Mouse (Mus musculus): Measurements from ENCODE around the gene Apoc2. TPM values are rescaled to one million over a fixed set of nuclear protein-coding genes. Genes with fewer than 3 reads are reported as not detected.
"Not testable (repeated sequence)": the region's sequence is repeated elsewhere in the genome, so short reads cannot be mapped to it uniquely, and the experiment has no call there.

The Apoc2 gene
- total RNA-seq, 1 experiment, result not detected

DNA sequence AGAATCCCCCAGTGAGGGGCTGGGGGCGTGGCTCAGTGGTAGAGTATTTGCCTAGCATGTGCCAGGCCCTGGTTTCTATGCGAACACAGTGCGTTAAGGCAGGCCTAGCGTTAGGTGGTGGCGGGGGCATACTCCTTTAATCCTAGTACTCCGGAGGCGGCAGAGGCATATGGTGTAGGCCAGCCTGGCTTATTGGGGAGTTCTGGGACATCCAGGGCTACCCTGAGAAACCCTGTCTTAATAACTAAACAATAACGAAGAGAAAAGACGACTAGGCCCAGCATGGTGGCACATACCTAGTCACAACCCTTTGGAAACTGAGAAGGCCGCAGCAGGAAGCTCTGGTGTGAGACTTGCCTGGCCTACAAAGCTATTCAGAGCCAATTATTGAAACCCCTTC lies 10.4 kb upstream of the Apoc2 start:
- H3K9me3 ChIP-seq (ENCODE audit: control insufficient read depth, insufficient read depth, low read depth, low read length), result no peaks in the 10 kb centered on the region
- H3K4me3 ChIP-seq (ENCODE audit: insufficient read depth in 1 of 2, low read depth in 1 of 2, low read length in 2 of 2, poor library complexity in 1 of 2, severe bottlenecking in 1 of 2), result no peak overlapping the region
- no peak for TF ChIP-seq HCFC1 (IDR thresholded peaks at IDR 0.05; ENCODE audit: borderline replicate concordance, insufficient read depth, low read length)
- no peak for TF ChIP-seq ZNF384 (IDR thresholded peaks at IDR 0.05; ENCODE audit: low read depth, low read length)
- no peak for TF ChIP-seq MAFK (IDR thresholded peaks at IDR 0.05; ENCODE audit: insufficient read depth, low read depth, low read length)
- no peak for TF ChIP-seq ZC3H11A (IDR thresholded peaks at IDR 0.05; ENCODE audit: borderline replicate concordance, low read depth, low read length)
- TF ChIP-seq CHD2 (IDR thresholded peaks at IDR 0.05; ENCODE audit: low read depth, low read length), result no peak
- no peaks in the 10 kb centered on the region; the same call in 1 of the 2 replicates for H3K36me3 ChIP-seq (ENCODE audit: control insufficient read depth, insufficient read depth, low read length, poor library complexity, severe bottlenecking)
- no peak overlapping the region for H3K27ac ChIP-seq (ENCODE audit: insufficient read depth, low read depth, low read length, poor library complexity, severe bottlenecking)
- DNase-seq (ENCODE audit: low read depth, low spot score), result no peak
- no peak overlapping the region for H3K9ac ChIP-seq (ENCODE audit: insufficient read depth, low read depth, low read length, poor library complexity, severe bottlenecking)
- in situ Hi-C loops (cut with MboI; ENCODE audit: low sequenced_read_pairs in 2 of 2, unreplicated experiment in 2 of 2), result no loop called here
- H3K4me1 ChIP-seq (ENCODE audit: control insufficient read depth in 2 of 2, insufficient read depth in 2 of 2, low read length in 2 of 2, poor library complexity in 1 of 2), result peaks cover 2 to 23% of the 10 kb centered on the region in 2 experiments; a peak in 2 of 4 replicates

DNA sequence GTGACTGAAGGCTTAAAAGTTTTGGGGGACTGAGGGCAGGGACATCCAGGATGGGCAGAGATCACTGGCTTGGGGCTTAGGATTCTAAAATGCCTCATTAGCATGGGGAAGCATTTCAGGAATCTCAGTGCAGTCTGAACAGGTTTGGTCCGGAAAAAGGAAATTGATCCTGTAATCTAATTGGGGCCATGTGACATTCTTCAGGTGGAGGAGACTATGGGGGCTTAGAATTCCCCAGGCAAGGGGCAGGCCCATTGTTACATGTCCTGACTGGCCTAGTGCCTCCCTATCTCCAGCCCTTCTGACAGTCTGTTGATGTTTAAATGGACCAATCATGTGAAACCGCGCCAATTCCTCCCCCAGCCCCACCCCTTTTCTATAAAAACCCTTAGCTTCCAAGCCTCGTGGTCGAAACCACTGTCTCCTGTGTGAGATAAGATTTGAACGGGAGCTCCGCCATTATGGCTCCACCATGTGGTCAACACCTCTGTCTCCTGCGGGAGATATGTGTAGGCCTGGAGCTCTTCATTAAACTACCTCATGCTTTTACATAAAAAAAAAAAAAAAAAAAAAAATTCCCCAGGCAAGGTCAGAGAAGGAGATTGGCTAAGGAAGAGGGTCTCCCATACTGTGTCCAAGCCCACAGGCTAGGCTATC lies 9.3 kb upstream of the Apoc2 start:
- in situ Hi-C loops (cut with MboI; ENCODE audit: low sequenced_read_pairs in 2 of 2, unreplicated experiment in 2 of 2); H3K9me3 ChIP-seq (ENCODE audit: control insufficient read depth, insufficient read depth, low read depth, low read length); H3K36me3 ChIP-seq (ENCODE audit: control insufficient read depth, insufficient read depth, low read length, poor library complexity, severe bottlenecking); H3K4me3 ChIP-seq (ENCODE audit: insufficient read depth in 1 of 2, low read depth in 1 of 2, low read length in 2 of 2, poor library complexity in 1 of 2, severe bottlenecking in 1 of 2); DNase-seq (ENCODE audit: low read depth, low spot score): not testable (repeated sequence)
- 0 out of 2 replicates have a peak, but pooled peaks have one; percentile 10 for TF ChIP-seq ZNF384 (IDR thresholded peaks at IDR 0.05; ENCODE audit: low read depth, low read length)
- peaks cover 0 to 23% of the 10 kb centered on the region in 2 experiments; a peak in 3 of 4 replicates for H3K4me1 ChIP-seq (ENCODE audit: control insufficient read depth in 2 of 2, insufficient read depth in 2 of 2, low read length in 2 of 2, poor library complexity in 1 of 2)
- H3K27ac ChIP-seq (ENCODE audit: insufficient read depth, low read depth, low read length, poor library complexity, severe bottlenecking), result peak overlapping the region; percentile 92
- H3K9ac ChIP-seq (ENCODE audit: insufficient read depth, low read depth, low read length, poor library complexity, severe bottlenecking), result peak overlapping the region; percentile 41; the same call in 1 of the 2 replicates

DNA sequence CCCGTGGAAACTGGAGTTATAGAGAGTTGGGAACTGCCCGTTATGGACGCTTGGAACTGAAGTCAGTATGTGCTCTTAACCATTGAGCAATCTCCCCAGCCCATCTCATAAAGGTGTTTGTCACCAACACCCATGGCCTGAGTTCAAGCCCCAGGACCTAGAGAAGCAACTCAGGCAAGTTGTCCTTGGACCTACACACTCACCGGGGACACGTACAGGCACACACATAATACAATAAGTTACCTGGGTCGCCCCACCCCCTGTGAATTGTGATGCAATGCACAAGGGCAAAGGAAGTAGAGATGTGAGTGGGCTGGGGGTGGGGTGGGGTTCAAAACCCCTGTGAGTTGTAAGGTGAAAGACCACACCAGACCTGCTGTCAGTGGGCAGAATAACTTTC lies 8.8 kb upstream of the Apoc2 start:
- Histone ChIP-seq H3K4me3 (ENCODE audit: insufficient read depth in 1 of 2, low read depth in 1 of 2, low read length in 2 of 2, poor library complexity in 1 of 2, severe bottlenecking in 1 of 2) (no peak overlapping the region), H3K9ac (ENCODE audit: insufficient read depth, low read depth, low read length, poor library complexity, severe bottlenecking) (no peak overlapping the region; the same call in 1 of the 2 replicates), H3K36me3 (ENCODE audit: control insufficient read depth, insufficient read depth, low read length, poor library complexity, severe bottlenecking) (no peaks in the 10 kb centered on the region; the same call in 1 of the 2 replicates), H3K27ac (ENCODE audit: insufficient read depth, low read depth, low read length, poor library complexity, severe bottlenecking) (peak overlapping the region; percentile 92), H3K9me3 (ENCODE audit: control insufficient read depth, insufficient read depth, low read depth, low read length) (no peaks in the 10 kb centered on the region), H3K4me1 (ENCODE audit: control insufficient read depth in 2 of 2, insufficient read depth in 2 of 2, low read length in 2 of 2, poor library complexity in 1 of 2) (peaks cover 0 to 23% of the 10 kb centered on the region in 2 experiments; a peak in 3 of 4 replicates)
- in situ Hi-C loops (cut with MboI; ENCODE audit: low sequenced_read_pairs in 2 of 2, unreplicated experiment in 2 of 2), result no loop called here
- DNase-seq (ENCODE audit: low read depth, low spot score), result no peak
- no peak for TF ChIP-seq HCFC1 (IDR thresholded peaks at IDR 0.05; ENCODE audit: borderline replicate concordance, insufficient read depth, low read length)
- no peak for TF ChIP-seq ZNF384 (IDR thresholded peaks at IDR 0.05; ENCODE audit: low read depth, low read length)
- TF ChIP-seq ZC3H11A (IDR thresholded peaks at IDR 0.05; ENCODE audit: borderline replicate concordance, low read depth, low read length), result no peak
- TF ChIP-seq MAFK (IDR thresholded peaks at IDR 0.05; ENCODE audit: insufficient read depth, low read depth, low read length), result no peak
- TF ChIP-seq CHD2 (IDR thresholded peaks at IDR 0.05; ENCODE audit: low read depth, low read length), result no peak

DNA sequence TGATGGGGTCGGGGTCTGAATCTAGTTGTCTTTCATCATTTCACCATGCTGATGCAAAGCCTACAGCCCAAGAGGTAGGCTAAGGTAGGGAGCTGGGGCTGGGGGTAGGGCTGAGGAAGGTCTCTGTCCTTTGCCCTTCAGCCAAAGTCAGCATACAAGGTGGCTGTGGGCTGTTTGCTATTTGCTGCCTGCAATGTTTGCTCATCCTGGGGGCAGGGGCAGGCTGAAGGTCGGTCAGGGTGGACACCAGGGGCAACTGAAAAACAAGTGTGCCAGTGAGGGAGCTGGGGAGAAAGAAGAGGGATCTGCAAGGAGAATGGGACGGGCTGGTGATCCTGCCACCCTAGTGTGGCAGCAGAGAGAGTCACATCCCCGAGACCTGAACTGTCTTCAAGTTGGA lies 7.6 kb upstream of the Apoc2 start:
- Histone ChIP-seq H3K9ac (ENCODE audit: insufficient read depth, low read depth, low read length, poor library complexity, severe bottlenecking) (no peak overlapping the region; the same call in 1 of the 2 replicates), H3K27ac (ENCODE audit: insufficient read depth, low read depth, low read length, poor library complexity, severe bottlenecking) (peak overlapping the region; percentile 17; the same call in 1 of the 2 replicates)
- DNase-seq (ENCODE audit: low read depth, low spot score), result no peak

More for the DNA sequence above, 7.6 kb upstream of the Apoc2 start:
- no peak for TF ChIP-seq HCFC1 (IDR thresholded peaks at IDR 0.05; ENCODE audit: borderline replicate concordance, insufficient read depth, low read length)
- no peak for TF ChIP-seq MAFK (IDR thresholded peaks at IDR 0.05; ENCODE audit: insufficient read depth, low read depth, low read length)
- no peak for TF ChIP-seq ZC3H11A (IDR thresholded peaks at IDR 0.05; ENCODE audit: borderline replicate concordance, low read depth, low read length)
- Histone ChIP-seq H3K36me3 (ENCODE audit: control insufficient read depth, insufficient read depth, low read length, poor library complexity, severe bottlenecking) (no peaks in the 10 kb centered on the region; the same call in 1 of the 2 replicates), H3K4me3 (ENCODE audit: insufficient read depth in 1 of 2, low read depth in 1 of 2, low read length in 2 of 2, poor library complexity in 1 of 2, severe bottlenecking in 1 of 2) (no peak overlapping the region), H3K9me3 (ENCODE audit: control insufficient read depth, insufficient read depth, low read depth, low read length) (no peaks in the 10 kb centered on the region), H3K4me1 (ENCODE audit: control insufficient read depth in 2 of 2, insufficient read depth in 2 of 2, low read length in 2 of 2, poor library complexity in 1 of 2) (peaks cover 0 to 27% of the 10 kb centered on the region in 2 experiments; a peak in 3 of 4 replicates)
- in situ Hi-C loops (cut with MboI; ENCODE audit: low sequenced_read_pairs in 2 of 2, unreplicated experiment in 2 of 2), result no loop called here

Measured in ES-E14 (cell line).